Mouse (Mus musculus): ENCODE data around the gene Pycr2. TPM values are rescaled to one million over a fixed set of nuclear protein-coding genes. Genes with fewer than 3 reads are reported as not detected.
A peak's percentile ranks its signal among the peaks of the same experiment; 100 is the strongest.
"Not testable (repeated sequence)": the region's sequence is repeated elsewhere in the genome, so short reads cannot be mapped to it uniquely, and the experiment has no call there.

The Pycr2 gene
- total RNA-seq, 2 experiments from 2014 or later = 12.4 to 14.1 TPM

GRCm38 (mm10) chr1:180905307-180905706 is 1.2 kb downstream of the Pycr2 start:
- no peak for DNase-seq

GRCm38 (mm10) chr1:180905876-180906275 is 1.8 kb downstream of the Pycr2 start:
- DNase-seq = no peak

GRCm38 (mm10) chr1:180906461-180907147 is 2.5 kb downstream of the Pycr2 start:
- DNase-seq = no peak

GRCm38 (mm10) chr1:180911138-180911537 is 7.0 kb downstream of the Pycr2 start:
- no peak for DNase-seq

- DNase-seq = no peak
Observed at GRCm38 (mm10) chr1:180911653-180912287, 7.7 kb downstream of the Pycr2 start.

- DNase-seq = no peak
Observed at GRCm38 (mm10) chr1:180912792-180913191, 8.7 kb downstream of the Pycr2 start.

- no peak for DNase-seq
Observed at GRCm38 (mm10) chr1:180913797-180914196, 9.7 kb downstream of the Pycr2 start.

GRCm38 (mm10) chr1:180916425-180916824 is 12.3 kb downstream of the Pycr2 start:
- DNase-seq = no peak

- DNase-seq = no peak
Observed at GRCm38 (mm10) chr1:180917053-180917452, 13.0 kb downstream of the Pycr2 start.

- no peak for DNase-seq
Observed at GRCm38 (mm10) chr1:180919686-180920085, 15.6 kb downstream of the Pycr2 start.

- no peak for DNase-seq
Observed at GRCm38 (mm10) chr1:180922273-180923048, 18.4 kb downstream of the Pycr2 start.

GRCm38 (mm10) chr1:180924737-180925136 is 20.6 kb downstream of the Pycr2 start:
- DNase-seq = no peak

GRCm38 (mm10) chr1:180926286-180926685 is 22.2 kb downstream of the Pycr2 start:
- DNase-seq = no peak

- DNase-seq = no peak
Observed at GRCm38 (mm10) chr1:180929599-180929998, 25.5 kb downstream of the Pycr2 start.

GRCm38 (mm10) chr1:180931106-180931505 is 27.0 kb downstream of the Pycr2 start:
- no peak for DNase-seq

- no peak for DNase-seq
Observed at GRCm38 (mm10) chr1:180933659-180934058, 29.6 kb downstream of the Pycr2 start.

GRCm38 (mm10) chr1:180934467-180935419 is 30.6 kb downstream of the Pycr2 start, which contains the start of gene Lefty1:
Gene Lefty1 (plus strand): TSS chr1:180935022.
- DNase-seq = no peak

GRCm38 (mm10) chr1:180936610-180937398 is 32.7 kb downstream of the Pycr2 start:
- DNase-seq = peak; percentile 67

GRCm38 (mm10) chr1:180937631-180938030 is 33.5 kb downstream of the Pycr2 start:
- DNase-seq = not testable (repeated sequence)

GRCm38 (mm10) chr1:180938781-180939180 is 34.7 kb downstream of the Pycr2 start:
- DNase-seq = not testable (repeated sequence)
